Mouse (Mus musculus): ENCODE measurements around the gene Fhod1. TPM values are rescaled to one million over a fixed set of nuclear protein-coding genes. Genes with fewer than 3 reads are reported as not detected.

Gene Fhod1
- polyA plus RNA-seq, 1 experiment from 2014 or later, result 0.98 TPM

DNA sequence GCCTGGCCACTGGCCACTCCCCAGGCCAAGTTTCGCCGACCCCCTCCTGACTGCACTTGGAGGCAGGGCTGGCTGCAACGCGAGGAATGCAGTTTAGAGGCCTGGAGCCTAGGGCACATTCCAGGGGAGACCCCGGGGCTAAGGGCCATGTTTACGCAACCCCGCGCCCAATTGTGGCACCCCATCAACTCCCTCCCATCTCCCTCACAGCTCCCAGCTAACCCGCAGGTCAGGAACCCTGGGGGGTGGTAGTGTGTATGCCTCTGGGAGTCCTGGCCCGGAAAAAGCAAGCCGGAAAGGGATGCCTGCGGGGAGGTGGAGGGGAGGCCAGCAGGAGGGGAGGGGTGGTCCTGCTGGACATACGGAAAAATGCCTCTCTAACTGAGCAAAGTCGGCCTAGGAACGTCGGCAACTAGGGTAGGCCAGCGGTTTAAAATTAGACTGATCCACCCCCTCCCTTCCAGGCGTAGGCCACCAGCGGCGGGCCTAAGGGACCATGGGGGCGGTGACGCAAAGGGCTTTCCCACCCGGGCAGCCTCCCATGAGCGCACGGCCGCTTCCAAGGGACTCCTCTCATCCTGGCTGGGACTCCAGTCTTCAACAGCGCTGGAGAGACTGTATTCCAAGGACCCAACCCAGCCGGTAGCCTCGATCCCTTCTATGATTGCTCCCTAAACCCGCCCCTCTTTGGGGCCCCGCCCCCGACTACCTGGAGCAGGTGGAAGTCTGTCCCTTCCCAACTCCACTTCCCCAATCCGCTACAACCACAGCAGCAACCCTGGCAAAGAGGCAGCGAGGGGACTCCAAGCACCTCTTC, 934 bp downstream of the Fhod1 start:
- H3K9me3 ChIP-seq, result no peaks in the 10 kb centered on the region
- H3K27me3 ChIP-seq (replicated peaks), result peaks cover 13% of the 10 kb centered on the region; the same call in 1 of the 2 replicates
- H3K36me3 ChIP-seq, result no peaks in the 10 kb centered on the region
- H3K4me3 ChIP-seq, result peak overlapping the region; percentile 64
- WGBS, result 2% methylated on average over 34 of the region's 34 CpGs
- no peak overlapping the region for H3K27ac ChIP-seq
- H3K9ac ChIP-seq, result peak overlapping the region; percentile 53
- H3K4me2 ChIP-seq (replicated peaks), result peak overlapping the region; percentile 98
- peak; percentile 16 for ATAC-seq (ENCODE audit: low FRiP score, low read depth)
- H3K4me1 ChIP-seq, result peaks cover 35% of the 10 kb centered on the region

DNA sequence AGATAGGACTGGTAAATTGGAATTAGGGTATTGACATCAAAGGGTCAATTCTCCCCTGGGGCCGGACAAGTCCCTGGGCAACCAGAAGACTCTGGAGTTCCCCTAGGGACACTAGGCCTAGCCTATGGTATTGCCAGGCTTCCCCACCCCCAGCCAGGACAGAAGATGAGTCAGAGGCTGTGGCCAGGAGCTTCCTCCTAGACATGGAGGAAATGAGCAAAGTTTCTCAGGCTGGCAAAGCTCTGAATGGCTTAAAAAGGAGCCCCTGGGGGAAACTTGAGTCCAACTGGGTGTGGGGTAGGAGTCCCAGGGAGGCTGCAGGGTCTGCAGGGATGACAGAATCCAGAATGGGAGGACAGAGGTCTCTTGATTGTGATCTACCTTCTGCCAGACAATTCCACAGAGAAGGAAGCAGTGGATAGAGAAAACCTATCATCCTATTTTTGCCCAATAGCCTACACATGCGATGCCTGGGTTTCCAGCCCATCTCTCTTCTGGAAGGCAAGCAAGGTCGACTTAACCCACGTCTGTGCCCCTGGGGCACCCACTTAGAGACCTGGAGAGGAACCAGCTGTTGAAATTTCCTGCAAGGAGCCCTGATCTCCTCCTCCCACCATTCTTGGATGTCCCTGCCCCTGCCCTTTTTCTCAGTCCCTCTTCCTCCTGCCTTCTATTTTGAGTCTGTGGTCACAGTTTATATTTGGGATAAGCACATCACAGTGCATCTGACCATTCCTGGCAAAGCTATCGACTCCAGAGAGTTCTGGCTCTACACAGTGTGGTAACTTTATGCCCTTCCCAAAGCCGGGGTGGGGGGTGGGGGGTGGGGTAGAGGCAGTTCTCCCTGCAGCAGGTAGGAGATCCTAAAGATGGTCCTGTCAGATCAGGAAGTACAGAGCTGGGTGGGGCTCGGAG, 2.4 kb downstream of the Fhod1 start:
- Histone ChIP-seq H3K4me2 (replicated peaks) (0 out of 2 replicates have a peak overlapping the region, but pooled peaks have one; percentile 5), H3K4me3 (no peak overlapping the region), H3K9ac (no peak overlapping the region), H3K27me3 (replicated peaks) (peaks cover 13% of the 10 kb centered on the region; the same call in 1 of the 2 replicates), H3K36me3 (no peaks in the 10 kb centered on the region), H3K4me1 (peaks cover 31% of the 10 kb centered on the region), H3K27ac (no peak overlapping the region), H3K9me3 (no peaks in the 10 kb centered on the region)
- WGBS, result 75% methylated on average over 7 of the region's 7 CpGs
- ATAC-seq (ENCODE audit: low FRiP score, low read depth), result no peak

DNA sequence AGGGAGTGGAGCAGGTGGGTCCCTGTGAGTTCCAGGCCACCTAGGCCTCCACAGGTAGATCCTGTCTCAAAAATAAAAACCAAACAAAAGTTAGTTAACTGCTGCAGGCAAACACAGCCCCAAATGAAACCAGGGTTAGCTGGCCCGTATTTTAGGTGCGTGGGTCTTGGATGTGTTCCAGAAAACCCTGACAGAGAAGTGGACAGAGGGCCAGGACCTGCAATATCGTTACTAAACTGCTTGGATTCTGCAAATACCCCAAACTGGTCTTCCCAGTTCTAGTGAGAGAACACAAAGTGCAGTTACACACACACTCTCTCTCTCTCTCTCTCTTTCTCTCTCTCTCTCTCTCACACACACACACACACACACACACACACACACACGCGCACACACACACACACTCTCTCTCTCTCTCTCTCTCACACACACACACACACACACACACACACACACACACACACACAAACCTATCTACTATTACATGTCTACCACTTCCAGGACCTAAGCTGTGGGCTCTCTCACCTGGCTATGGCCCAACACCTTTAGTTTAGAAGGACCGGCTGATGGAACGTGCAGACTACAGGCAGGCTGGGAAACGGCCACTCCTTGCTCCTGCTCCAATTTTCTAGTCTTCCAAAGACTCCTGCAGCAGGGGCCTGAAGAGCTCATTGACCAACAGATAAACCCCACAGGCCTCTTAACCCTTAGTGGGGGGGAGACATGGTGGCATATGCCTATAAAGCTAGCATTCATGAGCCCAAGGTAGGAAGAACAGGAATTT, 3.8 kb downstream of the Fhod1 start:
- Histone ChIP-seq H3K27me3 (replicated peaks) (peaks cover 13% of the 10 kb centered on the region; the same call in 1 of the 2 replicates), H3K9ac (no peak overlapping the region), H3K4me3 (no peak overlapping the region), H3K4me2 (replicated peaks) (no peak overlapping the region), H3K4me1 (peaks cover 19% of the 10 kb centered on the region), H3K36me3 (no peaks in the 10 kb centered on the region), H3K27ac (no peak overlapping the region), H3K9me3 (no peaks in the 10 kb centered on the region)
- WGBS, result 81% methylated on average over 8 of the region's 8 CpGs
- no peak for ATAC-seq (ENCODE audit: low FRiP score, low read depth)

DNA sequence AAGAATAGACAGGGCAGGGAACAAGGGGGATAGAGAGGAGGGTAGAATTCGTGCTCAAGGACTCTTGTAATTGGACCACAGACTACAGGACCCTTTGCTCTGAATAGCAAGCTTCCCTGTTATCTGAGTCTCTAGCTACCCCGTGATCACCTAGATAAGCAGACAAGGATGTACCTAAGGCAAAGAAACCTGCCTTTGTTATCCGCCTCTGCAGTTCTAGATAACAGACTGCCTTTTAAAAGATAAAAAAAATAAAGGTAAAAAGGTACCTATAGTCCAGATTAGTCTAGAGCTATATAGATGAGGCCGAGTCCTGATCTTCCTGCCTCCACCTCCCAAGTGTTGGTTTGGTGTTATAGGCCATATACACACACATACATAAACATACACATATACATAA, 5.0 kb downstream of the Fhod1 start:
- no peaks in the 10 kb centered on the region for H3K9me3 ChIP-seq
- no peak overlapping the region for H3K27ac ChIP-seq
- H3K27me3 ChIP-seq (replicated peaks), result peaks cover 13% of the 10 kb centered on the region; the same call in 1 of the 2 replicates
- no peak for ATAC-seq (ENCODE audit: low FRiP score, low read depth)
- no peak overlapping the region for H3K4me3 ChIP-seq
- H3K4me1 ChIP-seq, result peaks cover 19% of the 10 kb centered on the region
- H3K9ac ChIP-seq, result no peak overlapping the region
- 70% methylated on average over 4 of the region's 4 CpGs for WGBS
- no peaks in the 10 kb centered on the region for H3K36me3 ChIP-seq
- no peak overlapping the region for H3K4me2 ChIP-seq (replicated peaks)

DNA sequence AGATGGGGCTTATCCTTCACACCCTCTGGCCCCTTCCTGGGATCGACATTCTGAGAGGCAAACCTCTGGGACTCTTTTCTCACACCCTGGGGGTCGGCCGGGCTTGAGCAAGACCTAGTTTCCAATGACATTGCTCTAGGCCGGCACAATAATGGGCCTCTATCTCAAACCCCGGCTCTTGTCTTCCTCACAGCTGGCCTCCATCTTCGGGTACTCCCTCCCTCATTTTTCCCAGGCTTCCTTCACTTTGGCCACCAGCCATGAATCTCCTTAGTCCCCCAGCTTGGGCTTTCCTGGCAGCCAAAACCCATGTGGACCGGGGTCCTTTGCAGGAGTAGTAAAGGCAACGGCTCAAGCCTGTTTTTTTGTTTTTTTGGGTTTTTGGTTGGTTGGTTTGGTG, 6.4 kb downstream of the Fhod1 start:
- H3K36me3 ChIP-seq, result peaks cover 1% of the 10 kb centered on the region; the same call in 1 of the 2 replicates
- H3K27me3 ChIP-seq (replicated peaks), result peaks cover 4% of the 10 kb centered on the region; the same call in 1 of the 2 replicates
- H3K27ac ChIP-seq, result no peak overlapping the region
- H3K9ac ChIP-seq, result no peak overlapping the region
- no peak overlapping the region for H3K4me2 ChIP-seq (replicated peaks)
- no peaks in the 10 kb centered on the region for H3K9me3 ChIP-seq
- no peak overlapping the region for H3K4me3 ChIP-seq
- no peak for ATAC-seq (ENCODE audit: low FRiP score, low read depth)
- 59% methylated on average over 8 of the region's 8 CpGs for WGBS
- H3K4me1 ChIP-seq, result peaks cover 6% of the 10 kb centered on the region

DNA sequence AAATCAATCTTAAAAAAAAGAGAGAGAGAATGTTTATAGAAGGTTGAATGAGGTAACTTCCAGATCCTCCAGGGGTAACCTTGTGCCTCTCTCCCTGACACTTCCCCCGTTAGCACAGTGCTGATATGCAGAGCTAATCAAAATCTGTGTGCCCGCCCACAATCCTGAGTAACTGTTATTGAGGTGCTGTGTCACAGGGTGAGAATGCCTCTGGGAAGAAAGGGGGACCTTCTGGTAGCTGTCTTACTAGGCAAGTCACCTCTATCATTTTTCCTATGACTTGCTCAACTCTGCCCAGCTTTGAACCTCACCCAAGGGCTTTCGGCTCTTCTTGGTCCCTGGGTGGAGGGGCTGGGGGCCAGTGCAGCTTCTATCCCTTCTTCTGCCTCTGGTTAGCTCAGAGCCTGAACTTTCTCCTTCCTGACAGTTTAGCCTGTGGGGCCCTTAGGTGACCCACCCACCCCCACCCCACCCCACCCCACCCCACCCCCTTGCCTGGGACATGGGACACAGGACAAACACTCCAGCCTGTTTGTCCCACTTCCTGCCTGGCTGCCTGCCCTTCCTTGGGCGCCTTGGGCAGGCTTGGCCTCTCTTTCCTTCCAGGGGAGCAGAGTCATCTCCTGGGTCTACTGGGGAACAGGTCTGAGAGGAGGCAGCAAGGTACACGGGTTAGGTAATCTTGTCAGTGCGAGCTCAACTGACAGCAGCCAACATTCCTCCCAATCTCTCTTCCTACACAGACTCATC, 7.7 kb downstream of the Fhod1 start:
- no peaks in the 10 kb centered on the region for H3K9me3 ChIP-seq
- WGBS, result 88% methylated on average over 6 of the region's 6 CpGs
- H3K4me1 ChIP-seq, result no peaks in the 10 kb centered on the region
- H3K27ac ChIP-seq, result no peak overlapping the region
- no peaks in the 10 kb centered on the region for H3K27me3 ChIP-seq (replicated peaks)
- peaks cover 5% of the 10 kb centered on the region; the same call in 1 of the 2 replicates for H3K36me3 ChIP-seq
- no peak overlapping the region for H3K4me3 ChIP-seq
- ATAC-seq (ENCODE audit: low FRiP score, low read depth), result no peak
- no peak overlapping the region for H3K9ac ChIP-seq
- no peak overlapping the region for H3K4me2 ChIP-seq (replicated peaks)

DNA sequence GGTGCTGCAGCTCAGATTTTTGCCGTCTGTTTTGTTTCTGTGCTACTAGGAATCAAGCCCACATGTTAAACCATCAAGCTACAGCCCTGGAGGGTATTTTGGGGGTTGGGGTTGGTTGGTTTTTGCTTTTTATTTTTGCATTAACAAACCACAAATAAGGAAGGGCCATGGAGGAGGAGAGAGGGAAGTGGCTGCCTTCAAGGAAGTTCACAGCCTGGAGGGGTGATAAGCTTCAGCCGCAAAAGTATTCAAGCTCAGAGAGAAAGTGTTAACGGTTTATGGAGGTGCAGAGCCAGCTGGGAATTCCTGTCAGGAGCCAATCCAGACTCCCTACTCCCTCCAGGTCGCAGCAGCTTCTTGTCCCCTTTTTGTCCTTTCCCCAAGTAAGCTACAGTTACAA, 8.8 kb downstream of the Fhod1 start:
- no peaks in the 10 kb centered on the region for H3K9me3 ChIP-seq
- 56% methylated on average over 4 of the region's 4 CpGs for whole genome bisulfite sequencing
- H3K36me3 ChIP-seq, result peaks cover 14% of the 10 kb centered on the region
- H3K4me2 ChIP-seq (replicated peaks), result no peak overlapping the region
- H3K27ac ChIP-seq, result no peak overlapping the region
- no peaks in the 10 kb centered on the region for H3K4me1 ChIP-seq
- no peak overlapping the region for H3K9ac ChIP-seq
- no peaks in the 10 kb centered on the region for H3K27me3 ChIP-seq (replicated peaks)
- no peak for ATAC-seq (ENCODE audit: low FRiP score, low read depth)
- no peak overlapping the region for H3K4me3 ChIP-seq

DNA sequence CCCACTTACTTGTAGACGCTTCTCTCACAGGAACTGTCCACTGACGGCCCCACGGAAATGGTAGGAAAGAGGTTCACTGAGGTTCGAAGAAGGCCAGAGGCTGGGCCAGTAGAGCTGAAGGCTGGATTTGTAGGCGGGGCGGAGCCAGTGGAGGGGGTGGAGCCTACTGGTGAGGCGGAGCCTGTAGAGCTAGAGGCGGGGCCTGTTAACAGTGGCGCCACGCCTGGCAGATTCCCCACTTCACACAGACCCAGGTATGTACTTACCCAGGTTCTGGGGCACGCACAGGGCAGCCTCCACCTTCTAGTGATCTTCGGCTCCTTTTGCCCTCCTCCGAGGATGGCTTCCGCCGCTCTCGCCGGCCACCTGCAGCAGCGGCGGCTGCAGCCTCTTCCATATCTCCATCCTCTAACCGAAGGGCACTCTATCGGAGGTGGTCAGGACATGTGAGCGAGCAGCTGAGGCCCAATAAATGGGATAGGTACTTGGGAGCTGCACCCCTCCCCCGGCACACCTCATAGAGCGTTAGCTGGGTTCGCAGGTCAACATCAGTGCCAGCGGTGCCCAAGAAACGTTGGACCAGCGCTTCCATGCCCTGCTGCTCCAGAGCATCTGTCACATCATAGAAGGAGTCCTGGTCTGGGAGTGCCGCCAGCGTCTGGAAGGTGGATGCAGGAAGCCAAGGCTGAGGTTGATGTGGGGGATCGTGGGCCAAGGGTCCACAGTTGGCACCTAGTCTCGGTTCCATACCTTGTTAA, 11.2 kb downstream of the Fhod1 start:
- no peak overlapping the region for H3K27ac ChIP-seq
- no peak overlapping the region for H3K4me3 ChIP-seq
- no peaks in the 10 kb centered on the region for H3K27me3 ChIP-seq (replicated peaks)
- WGBS, result 46% methylated on average over 32 of the region's 32 CpGs
- H3K4me1 ChIP-seq, result no peaks in the 10 kb centered on the region
- no peak overlapping the region for H3K9ac ChIP-seq
- ATAC-seq (ENCODE audit: low FRiP score, low read depth), result no peak
- H3K9me3 ChIP-seq, result no peaks in the 10 kb centered on the region
- H3K36me3 ChIP-seq, result peaks cover 28% of the 10 kb centered on the region
- H3K4me2 ChIP-seq (replicated peaks), result no peak overlapping the region; the same call in 1 of the 2 replicates

DNA sequence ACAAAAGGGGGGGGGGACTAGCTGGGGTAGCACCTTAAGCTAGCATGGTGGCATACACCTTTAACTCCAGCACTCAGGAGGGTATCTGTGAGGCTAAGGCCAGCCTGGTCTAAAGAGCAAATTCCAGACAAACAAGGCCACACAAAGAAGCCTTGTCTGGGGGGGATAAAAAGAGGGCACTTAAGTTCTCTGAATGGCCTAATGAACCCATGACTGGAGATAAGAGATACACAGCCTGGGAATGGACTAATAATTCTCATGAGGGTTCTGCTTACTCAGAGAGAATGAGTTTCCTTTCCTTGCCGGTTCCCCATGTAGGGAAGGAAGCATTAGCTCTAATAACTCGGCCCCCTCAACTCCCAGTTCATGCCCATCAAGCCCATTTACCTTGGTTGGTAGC, 15.2 kb downstream of the Fhod1 start:
- no peak overlapping the region for H3K9ac ChIP-seq
- H3K27ac ChIP-seq, result no peak overlapping the region
- peaks cover 1% of the 10 kb centered on the region for H3K4me1 ChIP-seq
- WGBS, result 71% methylated on average over 2 of the region's 2 CpGs
- H3K27me3 ChIP-seq (replicated peaks), result no peaks in the 10 kb centered on the region
- H3K9me3 ChIP-seq, result no peaks in the 10 kb centered on the region
- H3K4me2 ChIP-seq (replicated peaks), result no peak overlapping the region
- no peak for ATAC-seq (ENCODE audit: low FRiP score, low read depth)
- peaks cover 66% of the 10 kb centered on the region for H3K36me3 ChIP-seq
- H3K4me3 ChIP-seq, result no peak overlapping the region

DNA sequence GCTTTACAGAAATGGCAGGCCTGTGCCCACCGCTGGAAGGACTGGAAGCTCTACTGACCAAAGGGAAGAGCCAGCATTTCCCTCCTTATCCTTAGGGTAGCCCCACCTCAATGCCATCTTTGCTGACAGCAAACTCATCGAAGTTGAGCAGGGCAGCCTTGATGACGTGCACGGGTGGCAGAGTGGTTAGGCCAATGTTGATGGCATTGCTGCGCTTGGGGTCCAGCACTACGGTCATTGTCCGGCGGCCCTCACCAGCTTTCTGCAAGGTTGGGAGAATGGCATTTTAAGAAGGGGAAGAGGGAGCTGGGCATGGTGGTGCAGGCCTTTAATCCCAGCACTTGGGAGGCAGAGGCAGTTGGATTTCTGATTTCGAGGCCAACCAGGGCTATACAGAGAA, 15.8 kb downstream of the Fhod1 start:
- Histone ChIP-seq H3K4me1 (peaks cover 7% of the 10 kb centered on the region), H3K4me3 (no peak overlapping the region), H3K9ac (0 out of 2 replicates have a peak overlapping the region, but pooled peaks have one; percentile 17), H3K9me3 (no peaks in the 10 kb centered on the region), H3K36me3 (peaks cover 66% of the 10 kb centered on the region), H3K27ac (no peak overlapping the region), H3K27me3 (replicated peaks) (no peaks in the 10 kb centered on the region), H3K4me2 (replicated peaks) (no peak overlapping the region)
- ATAC-seq (ENCODE audit: low FRiP score, low read depth), result no peak
- WGBS, result 95% methylated on average over 9 of the region's 9 CpGs

DNA sequence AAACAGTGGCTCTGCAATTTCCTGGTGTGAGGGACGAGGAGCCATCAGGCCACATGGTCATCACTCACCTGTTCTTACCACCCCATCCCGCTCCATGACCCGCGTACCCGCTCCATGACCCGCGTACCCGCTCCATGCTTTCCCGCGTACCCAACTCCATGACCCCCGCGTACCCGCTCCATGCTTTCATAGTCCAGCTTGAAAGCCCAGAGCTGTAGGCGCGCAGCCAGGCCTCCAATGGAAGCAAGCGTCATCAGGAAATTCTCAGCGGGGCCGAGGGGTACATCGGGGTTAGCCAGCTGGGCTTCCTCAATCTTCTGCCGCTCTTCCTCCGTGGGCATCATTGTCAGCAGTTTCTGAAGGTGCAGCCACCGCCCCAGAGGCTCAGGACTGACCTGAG, 16.3 kb downstream of the Fhod1 start:
- no peak overlapping the region for H3K4me2 ChIP-seq (replicated peaks)
- no peak for ATAC-seq (ENCODE audit: low FRiP score, low read depth)
- H3K9me3 ChIP-seq, result no peaks in the 10 kb centered on the region
- no peak overlapping the region for H3K4me3 ChIP-seq
- 0 out of 2 replicates have a peak overlapping the region, but pooled peaks have one; percentile 17 for H3K9ac ChIP-seq
- H3K27ac ChIP-seq, result no peak overlapping the region
- H3K27me3 ChIP-seq (replicated peaks), result no peaks in the 10 kb centered on the region
- H3K36me3 ChIP-seq, result peaks cover 66% of the 10 kb centered on the region
- H3K4me1 ChIP-seq, result peaks cover 10% of the 10 kb centered on the region
- 95% methylated on average over 22 of the region's 22 CpGs for WGBS

Measured in neural tube, embryonic 12.5 days (tissue).